Mouse (Mus musculus): Measurements from ENCODE around the gene Arid4a. TPM values are rescaled to one million over a fixed set of nuclear protein-coding genes. Genes with fewer than 3 reads are reported as not detected.

Arid4a gene
- total RNA-seq, 2 experiments from 2014 or later: 41.7 to 44.2 TPM

Other genes with a start within 250 kb of the Arid4a start
- gene Frmd6, start 190.5 kb upstream of the Arid4a start, total RNA-seq (2021): 10 to 100 TPM; 20.7 to 20.9 TPM
- gene Actr10, start 78.1 kb upstream of the Arid4a start, total RNA-seq (2021): 100 to 1,000 TPM; 162 to 168 TPM
- gene Psma3, start 41.4 kb upstream of the Arid4a start, total RNA-seq (2021): 100 to 1,000 TPM; 214 to 229 TPM
- gene Tomm20l, start 95.4 kb downstream of the Arid4a start, total RNA-seq (2021): not detected
- 10 to 100 TPM; 61.4 to 61.9 TPM for gene Timm9, start 120.7 kb downstream of the Arid4a start, total RNA-seq (2021)
- gene 2700049A03Rik, start 120.9 kb downstream of the Arid4a start, total RNA-seq (2021): 1 to 10 TPM; 7.6 to 8.3 TPM

Measured in layer of hippocampus, postnatal 36 days (tissue).